Mouse (Mus musculus) myocyte (in vitro differentiated cells): ENCODE measurements around the gene Fcho2.

Experiments
- CEBPB ChIP-seq: IDR thresholded peaks from 2 replicates; pipeline ENCODE4 v1.6.1; 2011; ENCODE audit warnings: mild to moderate bottlenecking, moderate library complexity; ENCODE audit not compliant: poor library complexity, insufficient read depth, severe bottlenecking
- E2F4 ChIP-seq: IDR thresholded peaks from one replicate; pipeline ENCODE4 v1.6.1; 2011; ENCODE audit warnings: mild to moderate bottlenecking, control low read depth, moderate library complexity; ENCODE audit not compliant: insufficient read depth
- MAX ChIP-seq: IDR thresholded peaks from one replicate; pipeline ENCODE4 v1.6.1; 2011; ENCODE audit warnings: low read depth, mild to moderate bottlenecking, control low read depth
- MYOD1 ChIP-seq, 3 experiments: IDR thresholded peaks; one replicate each; pipeline ENCODE4 v1.6.1; 2011; ENCODE audit warnings: control low read depth in 2 of 3, low read depth in 2 of 3, mild to moderate bottlenecking in 2 of 3, moderate library complexity in 1 of 3; ENCODE audit not compliant: insufficient read length in 2 of 3, control insufficient read depth in 1 of 3
- MYOG ChIP-seq, 3 experiments: IDR thresholded peaks; one replicate each; pipeline ENCODE4 v1.6.1; 2011; ENCODE audit warnings: control low read depth in 2 of 3, low read depth in 2 of 3, mild to moderate bottlenecking in 2 of 3; ENCODE audit not compliant: insufficient read length in 2 of 3, control insufficient read depth in 1 of 3, insufficient read depth in 1 of 3
- POLR2A ChIP-seq: IDR thresholded peaks from one replicate; pipeline ENCODE4 v1.6.1; 2011; ENCODE audit warnings: low read depth, mild to moderate bottlenecking, control low read depth, moderate library complexity; ENCODE audit not compliant: insufficient read length
- POLR2AphosphoS2 ChIP-seq: IDR thresholded peaks from one replicate; pipeline ENCODE4 v1.6.1; 2011; ENCODE audit warnings: low read depth, control low read depth; ENCODE audit not compliant: insufficient read length
- REST ChIP-seq: IDR thresholded peaks from one replicate; pipeline ENCODE4 v1.6.1; 2011; ENCODE audit warnings: mild to moderate bottlenecking, control low read depth, moderate library complexity; ENCODE audit not compliant: insufficient read depth, insufficient read length
- TCF12 ChIP-seq: IDR thresholded peaks from one replicate; pipeline ENCODE4 v1.6.1; 2011; ENCODE audit warnings: mild to moderate bottlenecking, control low read depth; ENCODE audit not compliant: poor library complexity, insufficient read depth, severe bottlenecking
- TCF3 ChIP-seq: IDR thresholded peaks from one replicate; pipeline ENCODE4 v1.6.1; 2011; ENCODE audit warnings: low read depth, control low read depth; ENCODE audit not compliant: insufficient read length
- USF1 ChIP-seq: IDR thresholded peaks from one replicate; pipeline ENCODE4 v1.6.1; 2011; ENCODE audit warnings: low read depth, mild to moderate bottlenecking, control low read depth, moderate library complexity

DNA sequence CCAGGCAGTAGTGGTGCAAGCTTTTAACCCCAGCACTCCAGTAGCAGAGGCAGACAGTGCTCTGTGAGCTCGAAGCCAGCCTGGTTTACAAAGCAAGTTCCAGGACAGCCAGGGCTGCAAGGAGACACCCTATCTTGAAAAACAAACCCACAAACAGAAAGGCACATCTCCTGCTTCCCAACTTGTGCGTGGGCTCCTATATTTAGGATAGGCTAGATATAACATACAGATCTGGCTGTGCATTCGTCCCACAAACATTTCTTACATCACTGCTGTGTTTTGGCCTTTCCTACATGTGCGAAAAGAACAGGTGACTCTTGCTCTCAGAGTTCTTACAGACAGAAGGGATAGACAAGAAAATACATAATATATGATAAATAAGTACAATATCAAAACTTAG is 10.3 kb upstream of the Fcho2 start:
- TF ChIP-seq POLR2A (no peak), E2F4 (no peak), USF1 (no peak), TCF12 (no peak), MYOD1 (IDR thresholded peaks at IDR 0.05; ENCODE audit: control insufficient read depth in 1 of 3, insufficient read length in 2 of 3, low read depth in 2 of 3) (no peak), CEBPB (no peak), POLR2AphosphoS2 (no peak), MYOG (IDR thresholded peaks at IDR 0.05; ENCODE audit: control insufficient read depth in 1 of 3, insufficient read depth in 1 of 3, insufficient read length in 2 of 3, low read depth in 2 of 3) (no peak), MAX (no peak), REST (no peak), TCF3 (no peak)
